Mouse (Mus musculus) CH12.LX (cell line): ENCODE results near the gene Chrnd.

Experiments used
- CTCF ChIP-seq, 2 experiments: IDR thresholded peaks in 1 of 2; conservative IDR thresholded peaks in 1 of 2; 2 replicates each; pipeline ENCODE4 v1.5.1; 2011 to 2012; ENCODE audit warnings: low read depth in 2 of 2, low read length in 2 of 2, improper control_type of control experiment in 1 of 2, inconsistent platforms in 1 of 2, mild to moderate bottlenecking in 1 of 2, moderate library complexity in 1 of 2
- ELF1 ChIP-seq: IDR thresholded peaks from 2 replicates; pipeline ENCODE4 v1.6.1; 2014; ENCODE audit warnings: low read depth, mild to moderate bottlenecking, inconsistent platforms, low read length, improper control_type of control experiment
- EP300 ChIP-seq: IDR thresholded peaks from 2 replicates; pipeline ENCODE4 v1.6.1; 2011; ENCODE audit warnings: low read length, improper control_type of control experiment
- MAX ChIP-seq: IDR thresholded peaks from 2 replicates; pipeline ENCODE4 v1.6.1; 2011; ENCODE audit warnings: low read length, improper control_type of control experiment
- MEF2A ChIP-seq: IDR thresholded peaks from 2 replicates; pipeline ENCODE4 v1.6.1; 2014; ENCODE audit warnings: low read depth, mild to moderate bottlenecking, inconsistent platforms, low read length, improper control_type of control experiment, borderline replicate concordance
- MYC ChIP-seq: IDR thresholded peaks from 2 replicates; pipeline ENCODE4 v1.6.1; 2011; ENCODE audit warnings: low read depth, mild to moderate bottlenecking, improper control_type of control experiment, low read length
- POLR2A ChIP-seq: IDR thresholded peaks from 2 replicates; pipeline ENCODE4 v1.6.1; 2011; ENCODE audit warnings: low read depth, mild to moderate bottlenecking, improper control_type of control experiment, low read length
- TBP ChIP-seq: conservative IDR thresholded peaks from 2 replicates; pipeline ENCODE4 v1.6.1; 2011; ENCODE audit warnings: low read depth, low read length, improper control_type of control experiment
- TCF12 ChIP-seq: IDR thresholded peaks from 2 replicates; pipeline ENCODE4 v1.6.1; 2014; ENCODE audit warnings: low read depth, mild to moderate bottlenecking, inconsistent platforms, low read length, improper control_type of control experiment
- USF1 ChIP-seq: IDR thresholded peaks from 2 replicates; pipeline ENCODE4 v1.6.1; 2014; ENCODE audit warnings: low read depth, mild to moderate bottlenecking, inconsistent platforms, low read length, improper control_type of control experiment
- ZKSCAN1 ChIP-seq: IDR thresholded peaks from 2 replicates; pipeline ENCODE4 v1.6.1; 2012; ENCODE audit warnings: low read depth, inconsistent platforms, low read length, improper control_type of control experiment, borderline replicate concordance
- ZNF384 ChIP-seq: IDR thresholded peaks from 2 replicates; pipeline ENCODE4 v1.6.1; 2012; ENCODE audit warnings: low read depth, low read length, improper control_type of control experiment, inconsistent platforms

GRCm38 (mm10) chr1:87214748-87215147 lies 24.3 kb downstream of the Chrnd start:
- TF ChIP-seq POLR2A: no peak
- no peak for TF ChIP-seq MAX
- TF ChIP-seq CTCF (conservative IDR thresholded peaks at IDR 0.05 in 1 of 2, IDR thresholded peaks at IDR 0.05 in 1 of 2; ENCODE audit: low read depth in 2 of 2, low read length in 2 of 2): no peak
- TF ChIP-seq MYC: no peak
- TF ChIP-seq ZNF384: no peak
- no peak for TF ChIP-seq TBP
- TF ChIP-seq ZKSCAN1: no peak
- TF ChIP-seq TCF12: no peak
- no peak for TF ChIP-seq MEF2A
- TF ChIP-seq EP300: no peak
- TF ChIP-seq USF1: no peak
- peak; percentile 8; the same call in 1 of the 2 replicates for TF ChIP-seq ELF1
